Comparison of ENCODE assay signal across 9 mouse cellular contexts in the genomic region with DNA sequence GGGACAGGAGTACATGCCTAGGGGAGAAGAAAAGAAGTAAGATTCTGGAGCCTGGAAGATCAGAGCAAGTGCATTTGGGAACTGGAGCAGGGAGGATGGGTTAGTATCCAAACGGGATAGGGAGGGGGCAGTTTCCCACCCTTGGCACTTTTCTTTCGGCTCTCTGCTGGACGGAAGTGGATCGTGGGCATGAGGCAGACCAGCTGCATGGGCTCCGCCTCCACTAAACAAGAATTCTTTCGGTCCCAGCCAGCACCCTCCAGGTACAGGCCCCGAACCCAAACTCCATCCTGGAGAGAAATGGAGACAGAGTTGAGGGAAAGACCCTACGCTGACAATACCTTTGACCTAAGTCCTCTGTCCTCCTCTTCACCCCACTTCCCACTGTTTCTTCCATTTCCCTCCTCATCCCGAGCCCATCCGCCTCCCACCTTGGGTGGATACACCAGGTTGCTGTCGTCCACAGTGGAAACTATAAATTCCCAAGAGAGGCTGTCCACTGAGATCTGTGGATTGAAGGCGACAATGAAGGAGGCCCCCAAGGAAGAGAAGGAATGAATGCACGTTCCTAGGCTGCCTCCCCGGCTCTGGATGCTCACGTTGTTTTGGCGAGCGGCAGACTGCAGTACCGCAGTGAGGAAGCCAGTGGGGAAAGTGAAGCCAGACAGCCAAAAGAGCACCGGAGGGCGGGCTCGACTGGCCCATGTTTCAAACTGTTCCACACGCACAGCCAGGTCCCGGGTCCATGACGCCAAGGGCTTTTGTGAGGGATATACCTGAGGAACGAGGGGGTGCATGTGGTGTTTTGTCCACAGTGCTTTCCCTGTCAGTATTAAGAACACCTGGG. TPM values are rescaled to one million over a fixed set of nuclear protein-coding genes. Genes with fewer than 3 reads are reported as not detected.
DNase-seq lines count a peak whose midpoint lies in the region; ATAC-seq and TF ChIP-seq lines count a peak whose summit lies in the region.
"Had no signal": no experiment of that assay in that cellular context is flagged by ENCODE, and none has a peak within 500 bp of the region (broad histone marks: within the 10 kb centered on the region; RNA-seq: fewer than 3 reads in every experiment).

No protein-coding gene starts in this region.

- TF ChIP-seq CTCF in left cerebral cortex, adult 2 months (IDR thresholded peaks at IDR 0.05) = no peak

- H3K9ac ChIP-seq in heart, embryonic 11.5 days (ENCODE audit: low read depth, low read length) = peak overlapping the region; percentile 30; the same call in 1 of the 2 replicates
- H3K9ac ChIP-seq in neural tube, embryonic 15.5 days (replicated peaks) = no peak overlapping the region

- no peak overlapping the region for H3K27ac ChIP-seq in heart, embryonic 11.5 days (ENCODE audit: low read depth, low read length)
- H3K27ac ChIP-seq in limb, embryonic 10.5 days = no peak overlapping the region; the same call in 1 of the 2 replicates
- no peak overlapping the region for H3K27ac ChIP-seq in neural tube, embryonic 15.5 days (replicated peaks)
- no peak overlapping the region for H3K27ac ChIP-seq in left cerebral cortex, adult 2 months

- H3K4me3 ChIP-seq in heart, embryonic 11.5 days (ENCODE audit: low read depth, low read length) = peak overlapping the region; percentile 83; the same call in 1 of the 2 replicates
- peak overlapping the region; percentile 87 for H3K4me3 ChIP-seq in limb, embryonic 10.5 days
- H3K4me3 ChIP-seq in neural tube, embryonic 15.5 days (replicated peaks) = 0 out of 2 replicates have a peak overlapping the region, but pooled peaks have one; percentile 65
- no peak overlapping the region for H3K4me3 ChIP-seq in left cerebral cortex, adult 2 months

- peak overlapping the region; percentile 99 for H3K4me2 ChIP-seq in heart, embryonic 11.5 days
- H3K4me2 ChIP-seq in neural tube, embryonic 15.5 days = peak overlapping the region; percentile 96; the same call in 1 of the 2 replicates

- peaks cover 25% of the 10 kb centered on the region for H3K27me3 ChIP-seq in heart, embryonic 11.5 days (ENCODE audit: control insufficient read depth, insufficient read depth, low read length)
- peaks cover 38% of the 10 kb centered on the region for H3K27me3 ChIP-seq in limb, embryonic 10.5 days (ENCODE audit: low read depth, poor library complexity, severe bottlenecking)
- H3K27me3 ChIP-seq in neural tube, embryonic 15.5 days (replicated peaks) = peaks cover 28% of the 10 kb centered on the region

- no peak for ATAC-seq in heart, embryonic 11.5 days (replicated peaks; ENCODE audit: insufficient number of reproducible peaks, low FRiP score, low TSS enrichment)
- no peak for ATAC-seq in neural tube, embryonic 15.5 days (ENCODE audit: low FRiP score)

- DNase-seq in heart, postnatal 4 days = no peak
- DNase-seq in right cerebral cortex, postnatal 10 days (ENCODE audit: low spot score in 2 of 2) = peak; percentile 28 to 29
- DNase-seq in right cerebral cortex, adult 18-20 months = no peak
- DNase-seq in limb, embryonic 10.5 days (ENCODE audit: low spot score) = no peak
- no peak for DNase-seq in left cerebral cortex, adult 2 months (ENCODE audit: extremely low spot score in 1 of 2, low spot score in 2 of 2)
- no peak for DNase-seq in thymus, postnatal 36 days

- H3K4me1 ChIP-seq in heart, embryonic 11.5 days (ENCODE audit: control insufficient read depth, insufficient read depth, low read length) = peaks cover 37% of the 10 kb centered on the region
- H3K4me1 ChIP-seq in limb, embryonic 10.5 days = peaks cover 54% of the 10 kb centered on the region
- peaks cover 45% of the 10 kb centered on the region for H3K4me1 ChIP-seq in neural tube, embryonic 15.5 days

- no peaks in the 10 kb centered on the region for H3K36me3 ChIP-seq in heart, embryonic 11.5 days (ENCODE audit: control insufficient read depth, insufficient read depth, low read length)
- no peaks in the 10 kb centered on the region for H3K36me3 ChIP-seq in limb, embryonic 10.5 days
- H3K36me3 ChIP-seq in neural tube, embryonic 15.5 days = no peaks in the 10 kb centered on the region

- 13% methylated on average over 25 of the region's 25 CpGs for WGBS in heart, embryonic 11.5 days (ENCODE audit: insufficient replicate concordance)
- 10% methylated on average over 25 of the region's 25 CpGs for WGBS in limb, embryonic 10.5 days
- 17% methylated on average over 25 of the region's 25 CpGs for WGBS in neural tube, embryonic 15.5 days

- intact Hi-C loops in left cerebral cortex, adult 2 months (cut with DNase I) = no loop called here

- H3K9me3 ChIP-seq in heart, embryonic 11.5 days (replicated peaks; ENCODE audit: control insufficient read depth, low read length) = no peaks in the 10 kb centered on the region
- H3K9me3 ChIP-seq in limb, embryonic 10.5 days (replicated peaks) = no peaks in the 10 kb centered on the region
- no peaks in the 10 kb centered on the region for H3K9me3 ChIP-seq in neural tube, embryonic 15.5 days (replicated peaks)
- H3K9me3 ChIP-seq: megakaryocyte, embryonic 14.5 days had no signal

RNA-seq across cellular contexts. Expression of gene Kdm6b, which starts 7.9 kb away (rescaled TPM):
- polyA plus RNA-seq in heart, embryonic 11.5 days (2014; fragmentation: Nextera tagmentation; extraction: Ambion mirVana) = 21.5 and 25.1 TPM in 2 replicates
- 10 to 100 TPM; 48.3 to 49.7 TPM for total RNA-seq in heart, postnatal 4 days (2021)
- polyA plus RNA-seq in limb, embryonic 10.5 days (2016; fragmentation: Nextera tagmentation; extraction: Ambion mirVana) = 36.6 and 40.8 TPM in 2 replicates
- polyA plus RNA-seq in neural tube, embryonic 15.5 days (2015; fragmentation: Nextera tagmentation; extraction: Ambion mirVana) = 29.4 and 32.6 TPM in 2 replicates
- 10 to 100 TPM; 31.1 to 45.3 TPM for total RNA-seq in left cerebral cortex, adult 2 months (2021)

RNA-seq across cellular contexts. Expression of gene Tmem88, which starts 23.3 kb away (rescaled TPM):
- polyA plus RNA-seq in heart, embryonic 11.5 days (2014; fragmentation: Nextera tagmentation; extraction: Ambion mirVana) = 30.5 and 31.7 TPM in 2 replicates
- total RNA-seq in heart, postnatal 4 days (2021) = 10 to 100 TPM; 37.1 to 38.3 TPM
- 23.0 and 24.7 TPM in 2 replicates for polyA plus RNA-seq in limb, embryonic 10.5 days (2016; fragmentation: Nextera tagmentation; extraction: Ambion mirVana)
- 6.2 and 9.1 TPM in 2 replicates for polyA plus RNA-seq in neural tube, embryonic 15.5 days (2015; fragmentation: Nextera tagmentation; extraction: Ambion mirVana)
- total RNA-seq in left cerebral cortex, adult 2 months (2021) = 1 to 10 TPM; 2.9 to 3.8 TPM

RNA-seq across cellular contexts. Expression of gene Cyb5d1, which starts 25.9 kb away (rescaled TPM):
- polyA plus RNA-seq in heart, embryonic 11.5 days (2014; fragmentation: Nextera tagmentation; extraction: Ambion mirVana) = 19.6 and 25.0 TPM in 2 replicates
- 10 to 100 TPM; 21.3 to 22.1 TPM for total RNA-seq in heart, postnatal 4 days (2021)
- polyA plus RNA-seq in limb, embryonic 10.5 days (2016; fragmentation: Nextera tagmentation; extraction: Ambion mirVana) = 45.2 and 51.6 TPM in 2 replicates
- 29.7 and 31.5 TPM in 2 replicates for polyA plus RNA-seq in neural tube, embryonic 15.5 days (2015; fragmentation: Nextera tagmentation; extraction: Ambion mirVana)
- 10 to 100 TPM; 40.7 to 45.6 TPM for total RNA-seq in left cerebral cortex, adult 2 months (2021)

RNA-seq across cellular contexts. Expression of gene Naa38, which starts 26.1 kb away (rescaled TPM):
- polyA plus RNA-seq in heart, embryonic 11.5 days (2014; fragmentation: Nextera tagmentation; extraction: Ambion mirVana) = 166 and 170 TPM in 2 replicates
- 100 to 1,000 TPM in 1 of 2 experiments, 10 to 100 TPM in 1; 92.3 to 101 TPM for total RNA-seq in heart, postnatal 4 days (2021)
- polyA plus RNA-seq in limb, embryonic 10.5 days (2016; fragmentation: Nextera tagmentation; extraction: Ambion mirVana) = 140 and 151 TPM in 2 replicates
- polyA plus RNA-seq in neural tube, embryonic 15.5 days (2015; fragmentation: Nextera tagmentation; extraction: Ambion mirVana) = 130 and 132 TPM in 2 replicates
- total RNA-seq in left cerebral cortex, adult 2 months (2021) = 100 to 1,000 TPM in 1 of 2 experiments, 10 to 100 TPM in 1; 94.0 to 113 TPM

RNA-seq across cellular contexts. Expression of gene Chd3, which starts 52.1 kb away (rescaled TPM):
- 15.5 and 21.8 TPM in 2 replicates for polyA plus RNA-seq in heart, embryonic 11.5 days (2014; fragmentation: Nextera tagmentation; extraction: Ambion mirVana)
- total RNA-seq in heart, postnatal 4 days (2021) = 10 to 100 TPM; 75.3 to 76.7 TPM
- polyA plus RNA-seq in limb, embryonic 10.5 days (2016; fragmentation: Nextera tagmentation; extraction: Ambion mirVana) = 35.1 and 70.5 TPM in 2 replicates
- 70.6 and 76.1 TPM in 2 replicates for polyA plus RNA-seq in neural tube, embryonic 15.5 days (2015; fragmentation: Nextera tagmentation; extraction: Ambion mirVana)
- total RNA-seq in left cerebral cortex, adult 2 months (2021) = 100 to 1,000 TPM; 406 to 416 TPM

Comparison
In these comparisons a context has a peak if more than half of its experiments do, and no peak if none do; other contexts are left out.
1. DNase-seq: peak in right cerebral cortex, postnatal 10 days (2 of 2); none in heart, postnatal 4 days (single experiment), right cerebral cortex, adult 18-20 months (single experiment), limb, embryonic 10.5 days (single experiment), left cerebral cortex, adult 2 months (0 of 2) and thymus, postnatal 36 days (0 of 2).